Mouse (Mus musculus): ENCODE measurements at regions not wholly inside any gene's neighbourhood (a gene's known extent, or its start where the extent isn't known, plus 50 kb on each side); places are given as distances from the start of the nearest gene placed in this dataset.

DNA sequence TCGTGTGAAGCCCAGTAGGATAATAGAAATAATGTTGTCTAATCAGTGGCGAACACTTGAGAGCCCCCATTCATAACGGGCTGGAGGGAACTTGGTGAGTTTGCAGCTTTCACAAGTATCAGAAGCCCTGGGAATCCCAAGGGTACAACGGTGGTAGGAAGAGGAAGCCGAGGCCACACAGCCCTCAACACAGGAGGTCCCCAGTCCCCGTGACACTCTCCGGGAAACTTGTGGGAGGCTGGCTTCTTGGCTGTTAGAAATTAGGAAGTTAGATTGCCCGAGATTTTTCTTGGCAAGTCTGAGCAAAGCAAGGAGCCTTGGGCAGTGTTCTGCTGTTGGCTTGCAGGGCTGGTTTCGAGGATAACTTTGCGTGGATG lies 349.5 kb upstream of the Mki67 start:
- TF ChIP-seq CTCF (IDR thresholded peaks at IDR 0.05; ENCODE audit: low read depth, low read length) (no peak), POLR2A (IDR thresholded peaks at IDR 0.05; ENCODE audit: extremely low read depth, insufficient read depth, low read length) (no peak)
- H3K4me3 ChIP-seq (ENCODE audit: insufficient read depth, low read depth, low read length) = no peak overlapping the region
- H3K27ac ChIP-seq (replicated peaks; ENCODE audit: insufficient read depth, low read depth, low read length) = no peak overlapping the region
- 0 out of 2 replicates have a peak, but pooled peaks cover 2% of the 10 kb centered on the region for H3K27me3 ChIP-seq (ENCODE audit: control insufficient read depth, insufficient read depth, low read length)
- no peak for DNase-seq (ENCODE audit: extremely low read depth, low read depth, low spot score)
- no peak overlapping the region for H3K9ac ChIP-seq (ENCODE audit: low read depth, low read length)
- no peaks in the 10 kb centered on the region for H3K4me1 ChIP-seq (ENCODE audit: control insufficient read depth, insufficient read depth, low read length)
- H3K79me2 ChIP-seq (ENCODE audit: control insufficient read depth, insufficient read depth, low read length) = no peaks in the 10 kb centered on the region
- H3K36me3 ChIP-seq (ENCODE audit: control insufficient read depth, insufficient read depth, low read length) = no peaks in the 10 kb centered on the region
- 68% methylated on average over 10 of the region's 10 CpGs for WGBS

DNA sequence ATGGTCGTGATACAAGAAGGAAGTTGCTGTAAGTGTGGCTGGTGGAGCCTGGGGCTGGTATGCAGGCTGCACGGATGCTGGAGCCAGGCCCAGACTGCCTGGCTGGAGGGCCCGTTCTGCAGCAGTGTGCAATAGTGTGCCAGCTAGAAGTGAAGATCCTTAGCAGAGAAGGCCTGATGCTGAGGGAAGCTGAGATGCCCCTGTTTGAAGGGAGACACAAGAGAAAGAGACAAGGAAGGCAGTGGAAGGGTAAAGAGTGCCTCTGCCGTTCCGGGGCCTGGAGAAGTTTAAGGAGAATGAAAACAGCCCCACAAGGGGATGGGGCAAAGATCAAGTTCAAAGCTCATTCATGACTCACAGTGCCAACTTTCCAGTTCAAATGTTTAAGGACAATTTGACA lies 354.7 kb upstream of the Mki67 start:
- WGBS = 62% methylated on average over 5 of the region's 5 CpGs
- DNase-seq (ENCODE audit: extremely low read depth, low read depth, low spot score) = no peak
- Histone ChIP-seq H3K36me3 (ENCODE audit: control insufficient read depth, insufficient read depth, low read length) (no peaks in the 10 kb centered on the region), H3K27ac (replicated peaks; ENCODE audit: insufficient read depth, low read depth, low read length) (no peak overlapping the region), H3K4me3 (ENCODE audit: insufficient read depth, low read depth, low read length) (no peak overlapping the region), H3K9ac (ENCODE audit: low read depth, low read length) (no peak overlapping the region), H3K27me3 (ENCODE audit: control insufficient read depth, insufficient read depth, low read length) (0 out of 2 replicates have a peak, but pooled peaks cover 2% of the 10 kb centered on the region), H3K79me2 (ENCODE audit: control insufficient read depth, insufficient read depth, low read length) (no peaks in the 10 kb centered on the region), H3K4me1 (ENCODE audit: control insufficient read depth, insufficient read depth, low read length) (no peaks in the 10 kb centered on the region)
- TF ChIP-seq POLR2A (IDR thresholded peaks at IDR 0.05; ENCODE audit: extremely low read depth, insufficient read depth, low read length) = no peak
- TF ChIP-seq CTCF (IDR thresholded peaks at IDR 0.05; ENCODE audit: low read depth, low read length) = no peak

DNA sequence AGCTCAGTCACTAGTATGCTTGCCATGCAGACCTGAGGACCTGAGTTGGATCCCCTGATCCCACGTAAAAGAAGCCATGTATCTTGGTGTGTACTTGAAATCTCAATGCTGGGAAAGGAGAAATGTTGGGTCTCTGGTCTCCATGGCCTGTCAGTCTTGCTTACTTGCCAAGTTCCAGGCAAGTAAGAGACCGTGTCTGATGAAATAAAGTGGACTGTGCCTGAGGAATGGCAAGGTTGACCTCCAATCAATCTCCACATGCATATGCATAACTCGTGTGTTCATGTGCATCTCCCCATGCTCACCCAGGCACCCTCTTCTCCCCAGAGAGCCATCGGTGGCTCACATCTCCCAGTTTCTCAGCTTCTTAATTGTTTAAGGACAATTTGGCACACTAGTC lies 355.2 kb upstream of the Mki67 start:
- no peaks in the 10 kb centered on the region for H3K79me2 ChIP-seq (ENCODE audit: control insufficient read depth, insufficient read depth, low read length)
- no peak overlapping the region for H3K9ac ChIP-seq (ENCODE audit: low read depth, low read length)
- 90% methylated on average over 4 of the region's 4 CpGs for WGBS

DNA sequence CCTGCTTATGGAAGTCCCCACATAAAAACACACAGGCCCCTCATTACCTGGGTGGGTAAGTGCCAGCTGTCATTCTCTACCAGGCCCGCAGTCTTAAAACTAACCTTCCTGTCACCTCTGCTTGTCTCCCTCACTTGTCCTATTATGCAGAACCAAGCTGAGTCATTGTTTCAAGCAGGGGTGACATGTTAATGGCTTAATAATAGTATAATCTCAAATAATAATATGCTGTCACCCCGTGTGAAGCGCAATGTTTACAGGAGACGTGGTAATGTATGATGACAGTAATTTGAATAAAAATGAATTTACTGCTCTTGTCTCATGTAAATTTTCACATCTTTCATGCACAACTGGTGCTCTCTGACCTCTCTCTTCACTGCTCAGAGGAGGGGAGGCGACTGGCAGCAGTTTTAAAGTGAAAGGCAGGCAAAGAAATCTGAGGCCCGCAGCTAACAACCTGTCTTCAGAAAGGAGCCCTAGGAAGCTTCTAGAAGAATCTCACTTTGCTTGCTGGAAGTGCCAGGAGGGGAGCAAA lies 357.2 kb upstream of the Mki67 start:
- H3K4me3 ChIP-seq (ENCODE audit: insufficient read depth, low read depth, low read length) = no peak overlapping the region
- H3K27me3 ChIP-seq (ENCODE audit: control insufficient read depth, insufficient read depth, low read length) = 0 out of 2 replicates have a peak, but pooled peaks cover 2% of the 10 kb centered on the region
- H3K4me1 ChIP-seq (ENCODE audit: control insufficient read depth, insufficient read depth, low read length) = no peaks in the 10 kb centered on the region
- no peaks in the 10 kb centered on the region for H3K36me3 ChIP-seq (ENCODE audit: control insufficient read depth, insufficient read depth, low read length)
- H3K27ac ChIP-seq (replicated peaks; ENCODE audit: insufficient read depth, low read depth, low read length) = no peak overlapping the region
- no peak overlapping the region for H3K9ac ChIP-seq (ENCODE audit: low read depth, low read length)
- H3K79me2 ChIP-seq (ENCODE audit: control insufficient read depth, insufficient read depth, low read length) = no peaks in the 10 kb centered on the region
- TF ChIP-seq POLR2A (IDR thresholded peaks at IDR 0.05; ENCODE audit: extremely low read depth, insufficient read depth, low read length) (no peak), CTCF (IDR thresholded peaks at IDR 0.05; ENCODE audit: low read depth, low read length) (no peak)
- DNase-seq (ENCODE audit: extremely low read depth, low read depth, low spot score) = no peak
- 88% methylated on average over 6 of the region's 6 CpGs for WGBS

More for the DNA sequence above, 355.2 kb upstream of the Mki67 start:
- H3K27ac ChIP-seq (replicated peaks; ENCODE audit: insufficient read depth, low read depth, low read length) = no peak overlapping the region
- TF ChIP-seq CTCF (IDR thresholded peaks at IDR 0.05; ENCODE audit: low read depth, low read length) = no peak
- H3K27me3 ChIP-seq (ENCODE audit: control insufficient read depth, insufficient read depth, low read length) = 0 out of 2 replicates have a peak, but pooled peaks cover 2% of the 10 kb centered on the region
- H3K4me1 ChIP-seq (ENCODE audit: control insufficient read depth, insufficient read depth, low read length) = no peaks in the 10 kb centered on the region
- no peak overlapping the region for H3K4me3 ChIP-seq (ENCODE audit: insufficient read depth, low read depth, low read length)
- H3K36me3 ChIP-seq (ENCODE audit: control insufficient read depth, insufficient read depth, low read length) = no peaks in the 10 kb centered on the region
- DNase-seq (ENCODE audit: extremely low read depth, low read depth, low spot score) = no peak

DNA sequence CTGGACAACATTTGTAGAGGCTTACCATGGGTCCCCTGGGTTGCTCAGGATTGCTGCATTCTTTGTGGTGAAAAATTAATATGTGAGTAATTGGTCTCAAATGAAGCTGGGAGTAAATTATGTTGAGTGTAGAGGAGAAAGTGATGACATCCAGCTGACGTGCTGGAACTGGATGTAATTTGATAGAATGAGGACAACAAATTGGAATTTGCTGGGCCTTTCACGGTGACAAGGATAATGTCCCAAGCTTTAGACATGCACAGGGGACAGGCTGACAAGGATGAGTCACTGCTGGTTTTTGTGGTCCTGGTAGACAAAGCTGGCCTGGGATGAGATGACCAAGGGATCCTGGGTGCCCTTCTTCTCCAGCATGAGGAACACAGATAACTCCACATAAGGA lies 357.9 kb upstream of the Mki67 start:
- TF ChIP-seq POLR2A (IDR thresholded peaks at IDR 0.05; ENCODE audit: extremely low read depth, insufficient read depth, low read length) = no peak
- no peak for TF ChIP-seq CTCF (IDR thresholded peaks at IDR 0.05; ENCODE audit: low read depth, low read length)

DNA sequence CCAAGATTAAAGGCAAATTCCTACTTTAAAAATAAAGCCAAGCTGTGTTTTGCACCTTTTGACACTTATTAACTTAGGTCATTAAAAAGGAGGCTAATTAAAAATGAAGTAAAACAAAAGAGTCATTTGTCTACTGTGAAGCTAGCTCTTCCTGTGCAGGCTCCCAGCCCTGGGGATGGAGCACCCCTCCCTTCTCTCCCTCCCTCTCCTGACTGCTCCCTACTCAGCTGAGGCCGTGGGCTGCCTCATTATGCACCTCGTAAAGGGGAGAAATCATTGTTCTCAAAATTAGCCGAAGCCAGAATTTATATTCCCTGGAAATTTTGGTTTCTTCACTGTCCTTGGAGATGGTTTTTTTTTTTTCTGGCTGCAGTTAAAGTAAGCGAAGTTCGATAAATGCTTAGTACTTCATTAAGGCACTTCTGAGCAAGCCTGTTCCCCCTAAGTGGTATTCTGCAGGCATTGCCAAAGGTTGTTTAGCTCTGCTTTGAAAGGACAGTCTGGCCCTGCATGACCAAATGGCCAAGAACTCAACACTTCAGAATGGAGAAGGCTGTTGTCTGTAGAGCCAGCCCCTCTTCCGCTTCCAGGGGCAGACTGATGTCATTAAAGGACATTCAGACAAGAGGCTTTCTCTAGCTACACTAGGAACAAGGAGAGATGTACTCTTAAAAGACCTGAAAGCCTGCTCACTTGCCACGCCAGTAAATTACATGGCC lies 365.5 kb upstream of the Mki67 start:
- Histone ChIP-seq H3K4me1 (ENCODE audit: control insufficient read depth, insufficient read depth, low read length) (no peaks in the 10 kb centered on the region), H3K79me2 (ENCODE audit: control insufficient read depth, insufficient read depth, low read length) (no peaks in the 10 kb centered on the region), H3K27me3 (ENCODE audit: control insufficient read depth, insufficient read depth, low read length) (no peaks in the 10 kb centered on the region), H3K27ac (replicated peaks; ENCODE audit: insufficient read depth, low read depth, low read length) (no peak overlapping the region), H3K4me3 (ENCODE audit: insufficient read depth, low read depth, low read length) (no peak overlapping the region), H3K36me3 (ENCODE audit: control insufficient read depth, insufficient read depth, low read length) (no peaks in the 10 kb centered on the region), H3K9ac (ENCODE audit: low read depth, low read length) (no peak overlapping the region)
- WGBS = 65% methylated on average over 7 of the region's 7 CpGs
- no peak for DNase-seq (ENCODE audit: extremely low read depth, low read depth, low spot score)
- TF ChIP-seq POLR2A (IDR thresholded peaks at IDR 0.05; ENCODE audit: extremely low read depth, insufficient read depth, low read length) (no peak), CTCF (IDR thresholded peaks at IDR 0.05; ENCODE audit: low read depth, low read length) (no peak)

More for the DNA sequence above, 357.9 kb upstream of the Mki67 start:
- Histone ChIP-seq H3K79me2 (ENCODE audit: control insufficient read depth, insufficient read depth, low read length) (no peaks in the 10 kb centered on the region), H3K9ac (ENCODE audit: low read depth, low read length) (no peak overlapping the region), H3K4me3 (ENCODE audit: insufficient read depth, low read depth, low read length) (no peak overlapping the region), H3K27ac (replicated peaks; ENCODE audit: insufficient read depth, low read depth, low read length) (no peak overlapping the region), H3K36me3 (ENCODE audit: control insufficient read depth, insufficient read depth, low read length) (no peaks in the 10 kb centered on the region), H3K27me3 (ENCODE audit: control insufficient read depth, insufficient read depth, low read length) (0 out of 2 replicates have a peak, but pooled peaks cover 2% of the 10 kb centered on the region), H3K4me1 (ENCODE audit: control insufficient read depth, insufficient read depth, low read length) (no peaks in the 10 kb centered on the region)
- DNase-seq (ENCODE audit: extremely low read depth, low read depth, low spot score) = no peak
- 87% methylated on average over 2 of the region's 2 CpGs for WGBS
